Mouse (Mus musculus) monocyte, adult 5-6 weeks (primary cell): ENCODE measurements around the gene Elf4. TPM values are rescaled to one million over a fixed set of nuclear protein-coding genes. Genes with fewer than 3 reads are reported as not detected.
A peak's percentile ranks its signal among the peaks of the same experiment; 100 is the strongest.

Experiments
- ATAC-seq: fragments of 153-309, 156-312 bp; replicated peaks from 2 replicates; pipeline ENCODE4 v1.8.0; 2017; ENCODE audit warnings: mild to moderate bottlenecking; ENCODE audit not compliant: low TSS enrichment, insufficient number of reproducible peaks, severe bottlenecking, poor library complexity, low FRiP score
- total RNA-seq: library from RNA; stranded (forward); fragments of 200-1000, 200-491, 200-594 nt; gene quantifications from 3 replicates; pipeline ENCODE4 v1.2.3, GENCODE M21; 2017

Elf4 gene
- total RNA-seq, 1 experiment from 2014 or later: 35.9 TPM

DNA sequence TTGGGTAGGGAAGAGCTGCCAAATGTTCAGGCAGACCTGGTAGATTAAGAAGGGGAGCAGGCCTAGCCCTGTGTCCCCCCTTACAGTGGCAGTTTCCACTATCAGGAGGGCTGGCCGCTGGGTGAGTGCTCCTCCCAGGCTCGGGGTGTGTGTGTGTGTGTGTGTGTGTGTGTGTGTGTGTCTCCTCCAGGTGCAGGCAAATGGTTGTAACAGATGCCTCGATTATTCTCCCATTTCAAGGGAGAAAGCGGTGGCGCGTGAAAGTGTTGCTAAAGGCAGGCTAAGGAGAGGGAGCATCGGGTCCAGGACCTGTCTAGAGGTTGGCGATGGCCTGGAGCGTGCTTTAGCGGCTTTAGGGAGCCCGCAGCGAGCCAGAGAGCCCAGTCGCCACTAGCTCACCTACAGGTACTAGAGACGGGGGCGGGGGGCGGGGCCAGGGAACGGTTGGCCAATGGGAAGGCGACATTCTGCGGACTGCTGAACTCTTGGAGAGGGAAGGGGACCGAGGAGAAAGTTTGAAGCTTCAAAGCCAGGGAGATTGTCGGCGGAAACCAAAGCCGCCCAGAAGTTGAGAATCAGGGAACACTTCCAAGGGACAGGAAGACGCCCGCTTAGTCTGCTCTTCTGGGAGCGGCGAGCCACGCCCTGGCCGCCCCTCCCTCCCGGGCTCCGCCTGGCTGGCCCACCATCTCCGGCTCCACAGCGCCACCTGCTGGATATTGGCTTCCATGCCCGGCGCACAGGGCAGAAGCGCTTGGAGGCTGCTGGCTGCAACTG is 53.1 kb downstream of the Elf4 start:
- peak; percentile 61 for ATAC-seq

GRCm38 (mm10) chrX:48405141-48405540 is 57.8 kb downstream of the Elf4 start:
- peak; percentile 69 for ATAC-seq

DNA sequence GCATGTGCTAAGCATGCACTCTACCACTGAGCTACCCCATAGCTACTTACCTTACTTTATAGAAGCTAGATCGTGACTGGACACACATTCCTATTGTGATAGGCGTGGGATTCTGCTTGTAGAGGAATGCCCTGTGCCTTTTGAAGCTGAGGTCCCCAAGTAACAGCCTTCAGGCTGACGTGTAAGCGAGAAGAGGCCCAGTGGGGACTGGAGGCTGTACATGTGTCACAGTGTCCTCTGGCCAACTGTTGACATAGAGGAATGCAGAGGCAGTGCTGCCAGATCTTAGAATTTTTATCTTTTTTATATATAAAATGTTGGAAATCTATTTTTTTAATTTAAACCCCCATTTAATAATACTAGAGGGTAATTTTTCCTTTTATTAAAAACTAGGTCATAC is 62.9 kb downstream of the Elf4 start:
- ATAC-seq: no peak

DNA sequence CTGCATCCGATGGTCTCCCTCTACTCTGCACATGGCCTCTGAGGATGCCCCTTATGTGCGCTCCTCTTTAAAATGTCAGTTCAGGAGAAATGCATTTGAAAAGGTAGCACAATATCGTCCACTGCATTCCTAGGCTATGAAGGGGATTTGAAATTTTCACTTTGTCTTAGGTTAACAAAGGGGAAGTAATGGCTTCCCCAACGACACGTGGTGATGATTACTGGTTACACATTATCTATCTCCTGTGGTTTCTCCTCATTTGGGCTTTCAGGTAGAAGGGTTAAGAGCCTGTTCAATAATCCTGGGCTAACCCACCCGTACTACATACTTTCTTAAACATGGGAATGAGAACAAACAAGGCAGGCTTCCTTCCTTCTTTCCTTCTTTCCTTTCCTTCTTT is 73.6 kb downstream of the Elf4 start:
- no peak for ATAC-seq

DNA sequence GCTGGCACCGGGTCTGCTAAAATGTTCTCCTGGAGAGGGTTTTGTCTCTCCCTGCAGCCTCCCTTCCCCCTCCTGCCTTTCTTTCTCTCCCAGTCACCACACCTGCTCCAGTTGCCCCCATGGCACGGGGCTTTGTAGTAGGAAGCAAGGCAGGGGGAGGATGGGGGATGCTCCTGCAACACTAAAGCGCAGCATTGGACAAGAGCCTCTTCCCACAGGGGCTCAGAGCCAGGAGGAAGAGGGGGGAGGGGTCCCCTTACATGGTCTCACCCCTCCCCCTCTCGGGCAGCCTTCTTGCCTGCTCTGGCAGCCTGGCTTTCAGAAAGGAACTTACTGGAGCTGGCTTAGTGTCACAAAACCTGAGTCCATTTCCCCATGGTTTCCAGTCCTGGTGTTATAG is 77.0 kb downstream of the Elf4 start:
- no peak for ATAC-seq

- no peak for ATAC-seq
Observed at GRCm38 (mm10) chrX:48383643-48384042, 79.3 kb downstream of the Elf4 start.

DNA sequence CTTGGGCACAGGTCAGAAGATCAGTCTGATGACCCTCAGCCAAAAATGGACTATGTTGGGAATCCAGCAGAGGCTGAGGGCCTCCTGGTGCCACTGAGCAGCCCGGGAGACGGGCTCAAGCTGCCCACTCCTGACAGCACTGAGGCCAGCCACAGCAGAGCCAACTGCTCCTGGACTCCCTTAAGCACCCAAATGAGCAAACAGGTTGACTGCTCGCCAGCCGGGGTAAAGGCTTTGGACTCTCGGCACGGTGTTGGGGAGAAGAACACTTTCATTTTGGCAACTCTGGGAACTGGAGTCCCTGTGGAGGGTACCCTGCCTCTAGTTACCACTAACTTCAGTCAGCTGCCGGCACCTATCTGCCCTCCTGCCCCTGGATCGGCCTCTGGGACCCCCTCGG is 95.1 kb downstream of the Elf4 start:
- no peak for ATAC-seq

GRCm38 (mm10) chrX:48365836-48366577 is 96.9 kb downstream of the Elf4 start:
- ATAC-seq: no peak

Other genes starting within 250 kb of the Elf4 start
- 37.3 to 41.0 TPM (median 40.2 TPM) in 3 replicates for gene Utp14a, start 206.3 kb downstream of the Elf4 start, total RNA-seq
- 2.1 to 13.5 TPM (median 4.3 TPM) in 3 replicates for gene Bcorl1, start 121.8 kb downstream of the Elf4 start, total RNA-seq
- gene Aifm1, start 50.4 kb upstream of the Elf4 start, total RNA-seq: 21.7 to 40.5 TPM (median 35.6 TPM) in 3 replicates
- 1.3 TPM in 1 of 3 replicates, not detected in the others for gene Rab33a, start 56.2 kb upstream of the Elf4 start, total RNA-seq
- 6.9 to 21.2 TPM (median 11.5 TPM) in 3 replicates for gene Zfp280c, start 131.4 kb upstream of the Elf4 start, total RNA-seq
- gene Slc25a14, start 160.3 kb upstream of the Elf4 start, total RNA-seq: 5.8 to 11.1 TPM (median 7.9 TPM) in 3 replicates
- not detected in 3 replicates for gene Gpr119, start 211.3 kb upstream of the Elf4 start, total RNA-seq
- 11.4 to 17.2 TPM (median 17.0 TPM) in 3 replicates for gene Rbmx2, start 231.9 kb upstream of the Elf4 start, total RNA-seq